Mouse (Mus musculus): ENCODE results near the gene Eln. TPM values are rescaled to one million over a fixed set of nuclear protein-coding genes. Genes with fewer than 3 reads are reported as not detected.
A peak's percentile ranks its signal among the peaks of the same experiment; 100 is the strongest.

The Eln gene
- total RNA-seq, 2 experiments from 2014 or later, result 59.4 to 77.7 TPM

DNA sequence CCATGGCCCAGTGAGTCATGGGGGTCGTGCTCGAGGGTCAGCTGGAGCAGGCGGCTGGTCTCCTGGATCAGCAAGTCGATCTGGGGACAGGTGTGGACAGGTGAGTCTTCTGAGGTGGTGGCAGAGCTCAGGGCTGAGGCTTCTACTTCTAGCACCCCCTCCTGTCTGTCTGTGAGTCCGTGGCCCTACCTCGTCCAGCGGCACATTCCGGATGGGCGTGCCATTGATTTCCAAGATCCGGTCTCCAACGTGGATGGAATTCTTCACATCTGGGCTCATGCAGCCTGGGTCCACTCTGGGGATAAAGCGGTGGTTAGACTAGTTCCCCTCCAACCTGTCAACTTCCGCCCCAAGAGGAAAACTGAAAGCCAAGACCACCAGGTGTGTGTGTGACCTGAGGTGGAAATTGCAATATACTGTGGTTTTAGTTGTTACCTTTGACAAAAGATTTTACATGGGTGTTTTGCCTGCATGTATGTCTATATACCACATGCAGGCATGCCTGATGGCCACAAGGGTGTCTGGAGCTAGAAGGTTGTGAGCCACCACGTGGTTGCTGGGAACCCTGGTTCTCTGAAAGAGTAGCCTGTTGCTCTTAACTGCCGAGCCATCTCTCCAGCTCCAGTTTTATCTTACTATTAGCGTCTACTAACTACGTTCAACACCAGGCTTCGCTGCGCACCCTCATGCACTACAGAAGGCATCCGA is 78.0 kb downstream of the Eln start:
- no peak for DNase-seq (ENCODE audit: extremely low spot score in 1 of 2, low spot score in 2 of 2)
- intact Hi-C loops (cut with DNase I), result no loop called here

DNA sequence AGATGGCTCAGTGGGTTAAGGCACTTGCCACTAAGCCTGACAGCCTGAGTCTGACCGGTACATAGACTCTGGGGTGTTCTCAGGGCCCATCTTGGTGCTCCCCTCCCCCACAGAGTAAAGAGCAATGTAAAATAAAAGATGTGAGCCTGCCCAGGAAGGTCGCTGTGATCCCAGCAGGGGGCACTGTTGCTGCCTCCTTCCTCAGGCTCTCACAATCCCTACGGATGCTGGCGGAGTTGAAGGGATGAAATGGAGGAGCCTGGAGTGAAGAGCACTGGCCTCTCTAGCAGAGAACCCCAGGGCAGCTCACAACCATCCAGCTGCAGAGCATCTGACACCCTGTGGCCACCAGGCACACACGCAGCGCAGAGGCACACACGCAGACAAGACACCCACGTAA is 78.6 kb downstream of the Eln start:
- intact Hi-C loops (cut with DNase I), result no loop called here
- peak in 1 of 2 experiments; percentile 62 for DNase-seq (ENCODE audit: extremely low spot score in 1 of 2, low spot score in 2 of 2)

GRCm38 (mm10) chr5:134656708-134657107 is 90.4 kb downstream of the Eln start:
- intact Hi-C loops (cut with DNase I), result no loop called here
- DNase-seq (ENCODE audit: extremely low spot score in 1 of 2, low spot score in 2 of 2), result no peak

Other genes starting within 250 kb of the Eln start
- 100 to 1,000 TPM; 121 to 130 TPM for gene Clip2, start 194.9 kb downstream of the Eln start, total RNA-seq (2021)
- under 1 TPM in 1 of 2 experiments, not detected in 1; 0.17 TPM for gene Syna, start 187.2 kb downstream of the Eln start, total RNA-seq (2021)
- 10 to 100 TPM; 78.3 to 80.8 TPM for gene Rfc2, start 166.0 kb downstream of the Eln start, total RNA-seq (2021)
- 1 to 10 TPM; 1.2 to 2.1 TPM for gene Lat2, start 132.3 kb downstream of the Eln start, total RNA-seq (2021)
- 100 to 1,000 TPM; 298 to 310 TPM for gene Eif4h, start 107.8 kb downstream of the Eln start, total RNA-seq (2021)
- gene Limk1, start 58.7 kb downstream of the Eln start, total RNA-seq (2021), result 10 to 100 TPM; 60.8 to 62.0 TPM
- gene Tmem270, start 159.4 kb upstream of the Eln start, total RNA-seq (2021), result not detected
- gene Cldn13, start 168.2 kb upstream of the Eln start, total RNA-seq (2021), result not detected
- gene Mettl27, start 185.0 kb upstream of the Eln start, total RNA-seq (2021), result 1 to 10 TPM; 8.7 to 8.9 TPM
- gene Cldn4, start 199.6 kb upstream of the Eln start, total RNA-seq (2021), result not detected
- gene Cldn3, start 238.9 kb upstream of the Eln start, total RNA-seq (2021), result 1 to 10 TPM; 1.0 to 2.3 TPM